Mouse (Mus musculus): ENCODE data around the gene Supt6.

Supt6 gene

DNA sequence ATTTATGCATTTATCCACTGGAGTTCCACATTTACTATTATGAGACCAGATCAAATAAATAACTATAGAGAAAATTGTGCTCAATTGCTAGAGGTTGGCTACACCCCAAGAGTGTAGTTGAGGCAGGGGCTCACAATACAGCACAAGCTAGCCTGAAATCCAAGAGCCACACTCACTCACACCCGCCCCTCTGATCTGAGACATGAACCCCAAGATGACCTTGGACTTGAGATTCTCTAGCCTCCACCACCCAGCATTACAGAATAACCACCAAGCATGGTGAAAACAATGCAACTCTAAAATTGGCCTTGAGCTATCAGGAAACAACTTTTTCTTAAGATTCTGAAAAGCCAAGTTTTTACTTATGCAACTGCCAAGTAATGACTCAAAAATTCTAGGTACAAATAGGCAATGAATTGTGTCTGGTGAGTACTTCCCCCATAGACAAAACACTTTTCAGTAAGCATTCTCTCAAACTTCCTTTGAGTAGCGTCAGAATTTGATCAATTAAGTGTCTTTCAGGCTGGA lies 63.9 kb downstream of the Supt6 start:
- DNase-seq, result no peak

DNA sequence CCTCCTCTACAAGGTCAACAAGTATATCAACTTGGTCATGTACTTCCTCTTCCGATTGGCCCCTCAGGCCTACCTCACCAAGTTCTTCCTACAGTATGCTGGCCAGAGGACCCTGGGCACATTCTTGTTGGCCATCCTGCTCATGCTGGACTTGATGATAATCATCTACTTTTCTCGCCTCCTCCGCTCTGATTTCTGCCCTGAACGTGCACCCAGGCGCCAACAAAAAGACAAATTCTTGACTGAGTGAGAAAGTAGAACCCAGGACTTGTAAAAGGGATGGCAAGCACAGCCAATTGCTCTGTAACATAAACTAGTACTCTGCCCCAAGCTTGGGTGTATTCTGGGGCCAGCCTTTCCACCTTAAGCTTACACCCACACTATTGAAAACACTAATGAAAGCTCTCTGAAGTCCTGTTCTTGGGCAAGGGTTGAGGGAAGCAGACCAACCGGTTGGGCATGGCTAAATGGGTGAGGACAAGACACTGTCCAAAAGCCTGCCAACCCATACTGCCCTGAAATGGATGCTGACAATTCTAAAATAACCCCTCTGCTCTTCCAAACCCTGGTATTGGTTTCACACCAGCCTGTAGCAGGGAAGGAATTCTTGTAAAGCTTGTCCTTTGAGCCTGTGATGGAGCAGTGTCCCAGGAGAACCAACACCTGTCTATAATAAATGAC lies 65.6 kb downstream of the Supt6 start:
- DNase-seq, result no peak

DNA sequence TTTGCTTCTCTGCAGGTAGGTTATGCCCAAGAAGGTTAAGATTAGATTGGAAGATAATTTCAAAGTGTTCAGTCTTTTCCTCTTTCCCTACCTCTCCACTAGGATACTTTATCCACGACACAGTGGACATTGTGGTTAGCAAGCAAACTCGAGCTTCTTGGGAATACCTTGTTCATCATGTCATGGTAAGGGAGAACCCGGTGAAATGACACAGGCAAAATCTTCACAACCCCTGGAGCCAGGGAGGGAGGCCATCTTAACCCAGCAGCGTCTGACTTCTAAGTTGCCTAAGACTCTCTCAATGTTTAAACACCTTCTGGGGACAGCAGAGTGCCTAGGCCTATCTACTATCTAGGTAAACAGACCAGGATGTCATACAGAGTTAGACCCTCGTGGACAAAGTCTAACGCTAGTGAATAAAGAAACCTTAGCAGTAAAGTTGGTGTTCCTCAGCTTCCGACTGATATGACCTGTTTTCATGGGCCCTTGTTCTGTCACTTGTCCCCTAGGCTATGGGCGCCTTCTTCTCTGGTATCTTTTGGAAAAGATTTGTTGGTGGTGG lies 66.3 kb downstream of the Supt6 start:
- no peak for DNase-seq

DNA sequence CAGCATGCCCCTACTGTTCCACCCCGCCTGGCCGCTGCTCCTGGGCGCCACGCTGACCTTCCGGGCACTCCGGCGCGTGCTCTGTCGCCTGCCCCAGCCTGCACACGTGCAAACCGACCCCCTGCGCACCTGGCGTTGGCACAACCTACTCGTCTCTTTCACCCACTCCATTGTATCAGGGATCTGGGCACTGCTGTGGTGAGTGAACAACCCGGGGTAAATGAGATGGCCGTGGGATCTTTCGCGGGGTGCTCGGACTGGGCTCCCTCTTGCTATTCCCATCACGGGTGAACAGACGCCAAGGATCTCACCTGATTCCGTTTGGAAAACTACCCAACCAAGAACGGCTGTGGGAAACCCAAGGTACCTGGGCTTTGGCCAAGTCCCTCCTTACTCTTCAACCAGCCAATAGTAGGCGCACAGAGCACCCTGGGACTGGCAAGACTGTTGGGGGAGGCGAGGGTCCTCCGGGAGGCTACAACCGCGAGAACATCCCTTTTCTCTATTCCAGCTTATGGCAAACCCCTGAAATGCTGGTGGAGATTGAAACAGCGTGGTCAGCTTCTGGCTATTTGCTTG lies 66.8 kb downstream of the Supt6 start:
- DNase-seq, result peak; percentile 90

DNA sequence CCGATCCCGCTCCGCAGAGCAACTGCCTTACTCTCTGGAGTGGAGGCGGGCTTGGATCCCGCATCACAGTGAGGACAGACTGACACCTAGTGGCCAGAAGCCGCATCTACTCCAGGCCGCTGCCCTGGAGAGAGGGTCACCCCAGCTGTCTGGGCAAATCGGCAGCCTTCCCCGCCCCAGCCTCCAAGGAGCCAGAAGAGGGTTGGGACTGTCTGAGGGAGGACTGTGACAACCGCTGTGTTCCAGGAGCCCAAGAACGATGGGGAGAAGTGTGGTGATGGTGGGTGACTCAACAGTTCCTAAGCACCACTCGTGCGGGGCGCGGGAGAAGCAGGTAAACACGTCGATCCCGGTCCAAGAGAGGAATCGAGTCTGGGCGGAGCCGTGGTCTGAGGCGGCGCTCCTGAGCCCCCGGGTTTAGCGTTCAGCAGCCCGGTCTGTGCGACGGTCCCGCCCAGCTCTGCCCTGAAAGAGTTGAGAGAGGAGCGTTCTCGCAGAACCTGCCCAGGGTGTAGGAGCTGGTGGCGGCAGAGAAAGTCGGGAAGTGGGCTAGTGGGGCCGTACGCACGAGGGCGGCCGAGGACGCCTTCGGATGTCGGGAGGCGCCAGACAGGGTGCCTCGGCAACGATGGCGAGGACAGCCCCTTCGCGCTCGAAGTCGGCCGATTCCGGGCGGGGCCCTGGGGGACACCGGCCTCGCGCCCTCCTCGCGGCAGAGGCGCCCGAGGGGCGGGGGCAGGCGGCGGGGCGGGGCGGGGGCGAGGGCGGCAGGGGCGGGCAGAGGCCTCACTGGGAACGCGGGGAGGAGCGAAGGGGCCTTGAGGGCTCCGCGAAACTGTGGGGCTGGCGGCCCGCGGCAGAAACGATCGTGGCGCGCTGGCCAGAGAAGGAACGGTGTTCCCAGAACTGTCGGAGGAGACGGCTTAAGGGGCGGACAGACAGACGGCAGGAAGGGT lies 67.6 kb downstream of the Supt6 start:
- DNase-seq, result peak; percentile 97

GRCm38 (mm10) chr11:78177437-78177836 lies 68.3 kb downstream of the Supt6 start:
- DNase-seq, result peak; percentile 96

DNA sequence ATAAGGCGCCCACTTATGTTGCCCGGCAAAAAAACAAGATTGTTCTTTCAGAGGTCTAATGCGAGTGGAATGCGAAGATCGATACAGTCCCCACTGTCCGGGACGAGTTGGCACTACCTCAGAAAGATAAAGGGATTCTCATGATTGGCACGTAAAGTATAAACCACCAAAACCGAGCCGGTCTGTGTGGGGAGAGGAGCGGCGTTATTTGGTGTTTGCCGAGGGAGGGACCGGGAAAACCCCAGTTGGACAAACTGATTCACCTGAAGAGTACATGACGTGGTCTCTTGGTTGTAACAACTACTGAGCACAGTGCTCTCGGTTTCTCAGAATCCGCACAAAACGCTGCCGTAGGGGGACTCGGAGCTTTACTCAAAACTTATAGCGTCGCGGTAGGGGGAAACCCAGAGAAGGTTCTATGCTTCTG lies 68.9 kb downstream of the Supt6 start:
- no peak for DNase-seq

- peak; percentile 97 for DNase-seq
Measured at GRCm38 (mm10) chr11:78176402-78176862, 69.4 kb downstream of the Supt6 start, which contains the start of the genes Nek8 and Tlcd1. Gene Nek8 (minus strand): TSS chr11:78176675. Gene Tlcd1 (plus strand): TSS chr11:78176711.

DNA sequence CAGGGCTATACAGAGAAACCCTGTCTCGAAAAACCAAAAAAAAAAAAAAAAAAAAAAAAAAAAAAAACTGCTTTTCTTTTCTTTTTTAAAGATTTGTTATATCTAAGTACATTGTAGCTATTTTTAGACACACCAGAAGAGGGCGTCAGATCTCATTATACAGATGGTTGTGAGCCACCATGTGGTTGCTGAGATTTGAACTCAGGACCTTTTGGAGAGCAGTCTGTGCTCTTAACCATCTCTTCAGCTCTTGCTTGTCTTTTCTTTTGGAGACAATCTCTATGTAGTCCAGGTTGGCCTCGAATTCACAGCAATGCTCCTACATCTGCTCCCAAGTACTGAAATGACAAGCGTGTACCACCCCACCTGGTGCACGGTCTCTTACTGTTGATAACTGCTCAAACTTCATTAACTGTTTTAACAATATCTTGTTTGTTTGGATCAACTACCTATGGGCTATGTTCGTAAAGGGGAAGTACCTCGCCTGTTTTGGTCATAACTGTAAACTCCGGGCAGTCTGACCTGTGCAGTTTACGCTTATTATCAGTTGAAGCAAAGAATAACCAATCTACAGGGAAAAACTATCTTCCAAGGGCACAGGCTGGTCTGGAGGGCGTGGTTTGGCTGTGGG lies 69.9 kb downstream of the Supt6 start:
- no peak for DNase-seq

- DNase-seq, result no peak
Measured at GRCm38 (mm10) chr11:78174506-78174905, 71.3 kb downstream of the Supt6 start.

DNA sequence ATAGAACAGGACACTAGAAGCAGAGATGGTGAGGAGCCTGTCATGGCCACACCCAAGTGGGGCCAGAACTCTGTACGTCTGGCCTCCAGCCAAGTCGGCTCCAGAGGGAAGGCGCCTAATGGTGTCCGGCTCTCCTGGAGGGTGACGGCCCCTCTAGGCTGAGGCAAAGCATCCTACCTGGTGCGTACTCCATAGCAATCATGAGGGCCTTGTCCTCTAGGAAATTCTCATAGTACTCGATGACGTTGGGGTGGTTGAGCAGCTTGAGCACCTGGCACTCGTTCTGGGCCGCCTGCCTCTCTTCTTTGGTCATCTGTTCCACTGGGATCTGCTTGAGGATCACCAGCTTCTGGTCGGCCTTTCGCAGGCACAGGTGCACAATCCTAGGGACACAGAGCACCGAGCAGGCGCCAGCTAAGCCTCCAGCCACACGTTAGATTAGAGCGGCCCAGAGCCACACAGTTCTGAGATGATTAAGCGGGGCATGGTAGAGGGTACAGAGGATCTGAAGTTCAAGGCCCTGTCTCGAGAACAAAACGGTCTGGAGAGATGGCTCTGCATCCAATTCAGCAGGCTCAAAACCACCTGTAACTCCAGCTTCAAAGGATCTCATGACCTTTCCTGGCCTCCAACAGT lies 72.9 kb downstream of the Supt6 start:
- DNase-seq, result no peak

DNA sequence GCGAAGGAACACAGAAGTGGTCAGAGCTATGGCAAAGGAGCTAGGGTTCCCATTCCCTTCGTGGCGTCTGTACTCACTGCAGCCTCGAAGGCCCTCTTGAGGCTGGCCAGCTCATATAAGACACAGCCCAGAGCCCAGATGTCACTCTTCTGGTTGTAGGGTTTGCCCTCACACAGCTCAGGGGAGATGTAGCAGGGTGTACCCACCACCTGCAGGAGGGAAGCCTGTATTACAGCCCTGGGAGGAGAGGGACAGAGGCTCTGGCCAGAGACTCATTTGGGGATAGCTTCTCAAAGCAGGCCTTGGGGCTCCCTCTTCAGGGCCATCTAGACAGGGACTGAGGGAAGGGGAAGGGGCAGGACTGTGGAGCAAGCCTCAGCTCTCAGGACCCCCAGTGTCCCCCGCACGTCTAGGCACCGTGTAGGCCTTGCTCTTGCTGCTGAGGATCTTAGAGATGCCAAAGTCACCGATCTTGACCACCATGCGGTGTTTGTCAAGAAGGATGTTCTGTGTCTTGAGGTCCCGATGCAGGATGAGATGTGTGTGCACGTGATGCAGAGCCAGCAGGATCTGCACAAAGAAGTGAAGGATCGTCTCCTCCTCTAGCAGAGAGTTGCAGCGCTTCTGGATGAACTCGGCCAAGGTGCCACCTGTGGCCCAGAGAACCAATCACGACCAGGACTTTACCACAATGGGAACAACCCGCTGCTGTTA lies 73.6 kb downstream of the Supt6 start:
- no peak for DNase-seq

DNA sequence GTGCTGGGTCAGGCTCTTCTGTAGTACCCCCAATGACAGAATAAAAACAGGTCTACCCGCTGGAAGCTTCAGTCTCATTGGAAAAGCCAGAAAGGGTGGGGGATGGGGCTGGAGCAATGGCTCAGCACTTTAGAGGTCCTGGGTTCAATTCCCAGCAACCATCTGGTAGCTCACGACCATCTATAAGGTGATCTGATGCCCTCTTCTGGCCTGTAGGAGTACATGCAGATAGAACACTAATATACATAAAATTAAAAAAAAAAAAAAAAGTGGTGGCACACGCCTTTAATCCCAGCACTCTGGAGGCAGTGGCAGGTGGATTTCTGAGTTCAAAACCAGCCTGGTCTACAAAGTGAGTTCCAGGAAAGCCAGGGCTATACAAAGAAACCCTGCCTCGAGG lies 74.5 kb downstream of the Supt6 start:
- DNase-seq, result no peak

GRCm38 (mm10) chr11:78170306-78170705 lies 75.5 kb downstream of the Supt6 start:
- peak; percentile 61 for DNase-seq

DNA sequence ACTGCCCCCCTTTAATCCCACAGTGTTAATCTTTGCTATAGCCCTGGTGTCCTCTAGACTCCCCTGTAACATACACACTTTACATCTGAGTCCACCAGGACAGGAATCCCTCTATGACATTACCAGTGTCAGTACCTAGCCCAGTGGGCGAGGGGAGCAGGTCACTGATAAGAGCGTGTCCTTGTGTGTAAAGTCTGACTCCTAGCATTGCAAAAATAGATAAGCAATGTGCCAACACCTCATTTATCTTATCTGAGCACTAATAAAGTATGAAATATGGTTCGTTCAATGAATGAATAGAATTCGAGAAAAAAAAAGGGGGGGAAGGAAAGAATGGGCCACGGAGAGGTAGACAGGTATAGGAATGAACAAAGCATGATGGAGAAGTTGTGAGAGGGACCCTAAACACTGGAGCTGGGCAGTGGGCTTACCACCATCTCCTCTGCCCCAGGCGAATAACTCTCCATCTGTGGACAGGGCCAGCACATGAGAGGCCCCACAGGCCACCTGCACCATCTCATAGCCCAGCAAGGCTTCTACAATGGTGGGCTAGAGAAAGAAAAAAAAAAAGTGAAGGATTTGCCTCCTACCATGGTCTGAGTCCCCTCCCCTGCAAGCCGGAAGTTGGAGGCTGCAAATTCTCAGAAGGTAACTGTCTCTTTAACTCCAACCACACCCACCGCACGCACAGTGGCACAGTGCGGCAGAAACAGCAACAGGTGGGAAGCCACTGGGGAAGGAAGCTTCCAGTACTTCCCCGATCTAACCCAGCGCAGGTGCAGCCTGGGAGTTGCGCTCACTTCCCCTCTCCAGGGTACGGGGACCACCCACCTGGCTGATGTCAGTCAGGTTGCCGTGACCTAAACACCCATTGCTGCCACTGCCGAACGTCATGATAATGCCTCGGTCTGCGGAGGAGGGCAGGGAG lies 77.0 kb downstream of the Supt6 start:
- DNase-seq, result no peak

GRCm38 (mm10) chr11:78167257-78167959 lies 78.4 kb downstream of the Supt6 start:
- DNase-seq, result no peak

GRCm38 (mm10) chr11:78166640-78167039 lies 79.1 kb downstream of the Supt6 start:
- DNase-seq, result no peak

- DNase-seq, result no peak
Measured at GRCm38 (mm10) chr11:78166161-78166560, 79.6 kb downstream of the Supt6 start.

- DNase-seq, result peak; percentile 85
Measured at GRCm38 (mm10) chr11:78165761-78166109, 80.1 kb downstream of the Supt6 start.

All from kidney, adult 11 months (tissue).